In the genomic region with DNA sequence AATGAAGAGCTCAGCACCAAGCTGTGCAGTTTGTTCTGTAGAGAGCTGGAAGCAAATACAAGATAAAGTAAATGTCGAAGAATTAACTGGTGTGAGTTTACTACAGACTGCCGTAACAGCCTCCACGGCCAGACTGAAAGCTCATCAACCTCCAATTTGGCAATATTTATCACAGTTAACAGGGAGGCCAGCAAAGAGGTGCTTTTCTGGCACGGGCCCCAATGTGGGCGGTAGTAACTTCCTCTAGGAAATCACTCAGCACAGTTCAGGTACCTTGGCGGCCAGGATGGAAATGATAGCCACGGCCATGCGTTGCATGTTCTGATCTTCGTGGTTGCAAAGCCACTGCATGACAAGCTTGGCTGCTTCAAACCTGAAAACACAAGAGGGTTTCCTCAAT, we compare ENCODE assay signal across 24 mouse cellular contexts. TPM values are rescaled to one million over a fixed set of nuclear protein-coding genes. Genes with fewer than 3 reads are reported as not detected.
"Had no signal": no experiment of that assay in that cellular context is flagged by ENCODE, and none has a peak within 500 bp of the region (broad histone marks: within the 10 kb centered on the region; RNA-seq: fewer than 3 reads in every experiment).

No protein-coding gene starts in this region.

- H3K4me1 ChIP-seq: kidney, embryonic 15.5 days; limb, embryonic 12.5 days; limb, embryonic 15.5 days; liver, embryonic 13.5 days; midbrain, embryonic 12.5 days; midbrain, embryonic 15.5 days; neural tube, embryonic 12.5 days; neural tube, embryonic 15.5 days had no signal

- H3K27me3 ChIP-seq: kidney, embryonic 15.5 days; limb, embryonic 12.5 days; limb, embryonic 15.5 days; liver, embryonic 13.5 days; midbrain, embryonic 12.5 days; midbrain, embryonic 15.5 days; neural tube, embryonic 12.5 days; neural tube, embryonic 15.5 days had no signal

- H3K9me3 ChIP-seq: kidney, embryonic 15.5 days; limb, embryonic 15.5 days; liver, embryonic 13.5 days; midbrain, embryonic 12.5 days; midbrain, embryonic 15.5 days; neural tube, embryonic 12.5 days; neural tube, embryonic 15.5 days had no signal

- DNase-seq: kidney, adult 8-10 months; kidney, postnatal 10 days; kidney, postnatal 36 days; layer of hippocampus, postnatal 36 days; left cerebral cortex, postnatal 4 days; liver, embryonic 13.5 days; lung, adult 2 months; lung, postnatal 36 days; right cerebral cortex, adult 18-20 months; right cerebral cortex, postnatal 14 days; right cerebral cortex, postnatal 4 days; thymus, adult 18-20 months; thymus, postnatal 36 days had no signal

- H3K4me3 ChIP-seq: kidney, embryonic 15.5 days; left cerebral cortex, adult 2 months; limb, embryonic 12.5 days; limb, embryonic 15.5 days; liver, embryonic 13.5 days; midbrain, embryonic 12.5 days; midbrain, embryonic 15.5 days; neural tube, embryonic 12.5 days; neural tube, embryonic 15.5 days had no signal

- H3K27ac ChIP-seq: kidney, embryonic 15.5 days; left cerebral cortex, adult 2 months; limb, embryonic 12.5 days; limb, embryonic 15.5 days; liver, embryonic 13.5 days; midbrain, embryonic 12.5 days; midbrain, embryonic 15.5 days; neural tube, embryonic 12.5 days; neural tube, embryonic 15.5 days; stomach, postnatal 0 days had no signal

- H3K9ac ChIP-seq: kidney, embryonic 15.5 days; limb, embryonic 12.5 days; limb, embryonic 15.5 days; liver, embryonic 13.5 days; midbrain, embryonic 12.5 days; midbrain, embryonic 15.5 days; neural tube, embryonic 12.5 days; neural tube, embryonic 15.5 days had no signal

- ATAC-seq: midbrain, embryonic 15.5 days had no signal

RNA-seq across cellular contexts. Expression of a gene that starts 32.7 kb away (rescaled TPM):
- total RNA-seq: layer of hippocampus, adult 8-10 months; layer of hippocampus, postnatal 36 days; left cerebral cortex, adult 2 months had no signal
- polyA plus RNA-seq: limb, embryonic 12.5 days; limb, embryonic 15.5 days; midbrain, embryonic 15.5 days; neural tube, embryonic 12.5 days; stomach, embryonic 14.5 days had no signal
